Mouse (Mus musculus) heart, embryonic 14.5 days (tissue): ENCODE measurements at regions not wholly inside any gene's neighbourhood (a gene's known extent, or its start where the extent isn't known, plus 50 kb on each side); places are given as distances from the start of the nearest gene placed in this dataset.

Source experiments
- ATAC-seq: fragments of 200-750 bp; cut with Nextera tagmentation; 2 replicates; pipeline ENCODE4 v1.8.0; 2017; ENCODE audit warnings: low read depth, moderate TSS enrichment; ENCODE audit not compliant: insufficient number of reproducible peaks, insufficient read depth, low FRiP score
- H3K27ac ChIP-seq, 2 experiments: fragments of 200-500 bp in 1 of 2; fragments of 300-500 bp in 1 of 2; sonication (generic) in 1 of 2; replicated peaks in 1 of 2; 2 replicates each; pipeline ENCODE4 v1.5.1; 2012 to 2014; ENCODE audit warnings: low read depth in 2 of 2, low read length in 2 of 2, control low read depth in 1 of 2, mild to moderate bottlenecking in 1 of 2, mixed read lengths in 1 of 2; ENCODE audit not compliant: control insufficient read depth in 1 of 2, insufficient read depth in 1 of 2
- H3K27me3 ChIP-seq: fragments of 300-500 bp; sonication (generic); 2 replicates; pipeline ENCODE4 v1.6.1; 2014; ENCODE audit warnings: mild to moderate bottlenecking, low read length, control low read depth; ENCODE audit not compliant: control insufficient read depth, insufficient read depth
- H3K36me3 ChIP-seq: fragments of 300-500 bp; sonication (generic); 2 replicates; pipeline ENCODE4 v1.6.1; 2014; ENCODE audit warnings: mild to moderate bottlenecking, control low read depth, low read length, mixed read lengths; ENCODE audit not compliant: control insufficient read depth, insufficient read depth
- H3K4me1 ChIP-seq, 2 experiments: fragments of 200-500 bp in 1 of 2; fragments of 300-500 bp in 1 of 2; sonication (generic) in 1 of 2; 2 replicates each; pipeline ENCODE4 v1.6.1; 2012 to 2014; ENCODE audit warnings: low read length in 2 of 2, control low read depth in 1 of 2, mixed read lengths in 1 of 2; ENCODE audit not compliant: control insufficient read depth in 2 of 2, insufficient read depth in 2 of 2
- H3K4me2 ChIP-seq: fragments of 300-500 bp; sonication (generic); 2 replicates; pipeline ENCODE4 v1.6.1; 2014; ENCODE audit warnings: mild to moderate bottlenecking, low read length
- H3K4me3 ChIP-seq, 2 experiments: fragments of 200-500 bp in 1 of 2; fragments of 300-500 bp in 1 of 2; sonication (generic) in 1 of 2; 2 replicates each; pipeline ENCODE4 v1.5.1; 2012 to 2014; ENCODE audit warnings: low read length in 2 of 2, mild to moderate bottlenecking in 2 of 2, control low read depth in 1 of 2, low read depth in 1 of 2, moderate library complexity in 1 of 2; ENCODE audit not compliant: control insufficient read depth in 1 of 2, insufficient read depth in 1 of 2
- H3K9ac ChIP-seq: fragments of 300-500 bp; sonication (generic); 2 replicates; pipeline ENCODE4 v1.6.1; 2014; ENCODE audit warnings: mild to moderate bottlenecking, low read length
- H3K9me3 ChIP-seq: fragments of 300-500 bp; sonication (generic); 2 replicates; pipeline ENCODE4 v1.6.1; 2016; ENCODE audit warnings: low read length, control low read depth; ENCODE audit not compliant: control insufficient read depth
- WGBS: fragments of 180-500 bp; shearing (Covaris S2); extraction: QIAGEN DNeasy Blood & Tissue Kit; methylation state at CpG from one replicate; pipeline ENCODE4 v1.1.7; 2014; 5-methylcytosine and 5-hydroxymethylcytosine counted together

GRCm38 (mm10) chr8:112130196-112130595, 115.4 kb upstream of the Gm6793 start:
- Histone ChIP-seq H3K4me3 (no peak overlapping the region), H3K4me2 (no peak overlapping the region), H3K9me3 (peaks cover 8% of the 10 kb centered on the region; the same call in 1 of the 2 replicates), H3K4me1 (no peaks in the 10 kb centered on the region), H3K36me3 (no peaks in the 10 kb centered on the region), H3K9ac (no peak overlapping the region), H3K27me3 (no peaks in the 10 kb centered on the region), H3K27ac (no peak overlapping the region)
- WGBS, result 56% methylated on average over 2 of the region's 2 CpGs
- no peak for ATAC-seq

DNA sequence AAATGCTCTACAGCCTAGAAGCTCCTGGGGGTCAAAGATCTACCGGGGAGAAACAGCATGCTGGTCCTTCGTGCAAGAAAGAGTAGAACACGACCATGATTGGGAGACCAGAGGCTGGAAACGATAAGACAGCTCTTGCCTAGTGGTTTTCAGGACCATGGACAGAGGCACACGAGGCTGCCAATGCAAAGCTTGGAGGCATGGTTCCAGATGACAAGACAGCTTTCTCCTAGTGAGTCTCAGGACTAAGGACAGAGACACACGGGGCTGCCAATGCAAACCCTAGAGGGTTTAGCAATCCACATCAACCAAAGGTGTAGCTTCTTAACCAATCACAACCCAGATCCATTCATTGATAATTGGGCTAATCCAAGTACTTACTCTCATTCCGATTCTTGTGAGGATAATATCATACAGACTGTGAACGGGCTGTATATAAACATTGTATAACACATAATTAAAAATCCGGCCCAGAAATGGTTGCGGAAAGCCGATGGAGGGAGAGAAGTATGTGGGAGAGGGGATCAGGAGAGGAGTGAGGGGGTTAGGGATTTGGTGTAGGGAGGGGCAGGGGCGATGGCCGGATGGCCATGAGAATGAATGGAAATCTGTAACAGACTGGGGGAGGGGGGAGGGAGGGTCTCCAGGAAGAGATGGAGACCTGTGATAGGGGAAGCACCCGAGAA, 114.1 kb upstream of the Gm6793 start:
- no peaks in the 10 kb centered on the region for H3K36me3 ChIP-seq
- peaks cover 8% of the 10 kb centered on the region; the same call in 1 of the 2 replicates for H3K9me3 ChIP-seq
- no peaks in the 10 kb centered on the region for H3K4me1 ChIP-seq
- ATAC-seq, result no peak
- no peaks in the 10 kb centered on the region for H3K27me3 ChIP-seq
- H3K27ac ChIP-seq, result no peak overlapping the region
- no peak overlapping the region for H3K4me2 ChIP-seq
- 49% methylated on average over 14 of the region's 14 CpGs for WGBS
- no peak overlapping the region for H3K9ac ChIP-seq
- H3K4me3 ChIP-seq, result no peak overlapping the region

DNA sequence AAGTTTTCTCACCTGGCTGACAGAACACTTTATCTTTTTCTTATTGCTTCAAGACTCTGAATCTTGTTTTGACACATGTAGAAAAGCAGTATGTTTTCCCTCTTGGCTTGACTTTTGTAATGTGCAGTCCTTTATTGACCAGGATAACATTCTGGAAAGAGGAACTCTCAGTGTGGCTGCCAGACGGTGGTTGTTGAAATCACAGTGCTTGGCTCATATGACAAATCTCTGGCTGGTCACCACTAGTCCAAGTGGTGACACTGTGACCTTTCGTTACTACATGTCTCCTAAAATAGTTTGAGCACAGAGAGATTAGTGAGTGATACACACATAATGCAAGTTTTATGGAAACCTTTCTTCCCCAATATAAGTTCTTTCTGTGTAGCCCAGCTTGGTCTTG, 97.1 kb upstream of the Gm6793 start:
- Histone ChIP-seq H3K9ac (no peak overlapping the region), H3K4me1 (no peaks in the 10 kb centered on the region), H3K4me2 (no peak overlapping the region), H3K4me3 (no peak overlapping the region), H3K27me3 (no peaks in the 10 kb centered on the region), H3K36me3 (no peaks in the 10 kb centered on the region), H3K27ac (no peak overlapping the region), H3K9me3 (no peaks in the 10 kb centered on the region)
- WGBS, result 34% methylated on average over 2 of the region's 2 CpGs
- ATAC-seq, result no peak

DNA sequence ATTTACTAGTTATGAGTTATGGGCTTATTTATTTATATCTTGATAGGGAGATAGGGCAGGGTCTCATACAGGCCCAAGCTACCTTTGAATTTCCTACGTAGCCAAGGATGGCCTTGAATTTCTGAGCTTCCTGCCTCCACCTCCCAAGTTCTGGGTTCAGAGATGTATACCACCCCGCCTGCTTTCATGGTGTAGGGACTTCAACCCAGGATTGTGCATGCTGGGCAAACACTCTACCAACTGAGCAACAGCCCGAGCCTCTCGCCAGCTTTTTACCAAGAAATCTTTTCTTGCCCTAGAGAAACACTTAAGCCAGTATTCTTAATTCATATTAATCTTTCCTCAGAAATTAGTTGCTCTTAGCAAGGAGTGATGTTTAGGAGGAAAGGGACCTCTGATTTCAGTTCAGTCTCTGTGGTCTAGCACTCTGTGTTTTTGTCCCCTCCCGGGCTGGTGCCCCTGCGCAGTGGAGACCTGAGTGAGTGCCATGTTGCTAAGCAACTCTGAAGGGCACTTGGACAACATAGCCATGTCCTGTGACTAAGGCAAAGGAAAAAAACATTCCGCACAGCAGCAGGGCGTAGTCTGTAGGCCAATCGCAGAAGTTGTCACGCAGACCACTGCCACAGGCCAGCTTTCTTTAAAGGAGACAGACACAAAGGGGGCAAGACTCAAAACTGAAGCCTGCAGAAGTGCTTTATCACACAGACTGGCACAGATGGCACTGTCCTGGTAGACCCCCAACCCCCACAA, 83.2 kb upstream of the Gm6793 start:
- Histone ChIP-seq H3K9ac (peak overlapping the region; percentile 42; the same call in 1 of the 2 replicates), H3K4me2 (peak overlapping the region; percentile 26), H3K4me3 (no peak overlapping the region), H3K27me3 (no peaks in the 10 kb centered on the region), H3K4me1 (peaks cover 0 to 2% of the 10 kb centered on the region in 2 experiments; a peak in 1 of 4 replicates), H3K36me3 (no peaks in the 10 kb centered on the region), H3K9me3 (no peaks in the 10 kb centered on the region), H3K27ac (peak overlapping the region; percentile 61 to 63)
- peak; percentile 88 for ATAC-seq
- 62% methylated on average over 10 of the region's 10 CpGs for WGBS

DNA sequence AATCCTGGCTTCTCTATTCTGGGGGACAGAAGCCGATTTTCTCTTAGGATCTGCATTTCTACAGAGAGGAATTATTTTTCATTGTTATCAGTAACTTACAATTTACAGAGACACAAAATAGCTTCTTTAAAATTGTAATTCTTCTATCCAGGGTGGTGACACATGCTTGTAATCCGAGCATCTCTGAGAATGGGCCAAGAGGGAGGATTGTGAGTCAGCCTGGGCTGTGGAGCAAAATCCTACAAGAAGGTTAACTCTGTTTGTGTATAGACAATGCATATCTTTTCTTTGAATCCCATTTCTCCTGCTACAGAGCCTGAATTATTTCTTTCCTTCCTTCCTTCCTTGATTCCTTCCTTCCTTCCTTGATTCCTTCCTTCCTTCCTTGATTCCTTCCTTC, 80.0 kb upstream of the Gm6793 start:
- ATAC-seq, result no peak
- no peaks in the 10 kb centered on the region for H3K27me3 ChIP-seq
- peaks cover 0 to 2% of the 10 kb centered on the region in 2 experiments; a peak in 1 of 4 replicates for H3K4me1 ChIP-seq
- H3K9me3 ChIP-seq, result no peaks in the 10 kb centered on the region
- H3K36me3 ChIP-seq, result no peaks in the 10 kb centered on the region
- H3K4me2 ChIP-seq, result no peak overlapping the region
- no peak overlapping the region for H3K9ac ChIP-seq
- H3K27ac ChIP-seq, result no peak overlapping the region
- 57% methylated on average over 2 of the region's 2 CpGs for WGBS
- H3K4me3 ChIP-seq, result no peak overlapping the region

- Histone ChIP-seq H3K36me3 (no peaks in the 10 kb centered on the region), H3K4me2 (no peak overlapping the region), H3K27me3 (no peaks in the 10 kb centered on the region), H3K9me3 (no peaks in the 10 kb centered on the region), H3K4me3 (no peak overlapping the region), H3K4me1 (peaks cover 0 to 2% of the 10 kb centered on the region in 2 experiments; a peak in 1 of 4 replicates), H3K27ac (no peak overlapping the region), H3K9ac (no peak overlapping the region)
- WGBS, result 61% methylated on average over 7 of the region's 7 CpGs
- no peak for ATAC-seq
These were observed 78.7 kb upstream of the Gm6793 start for GRCm38 (mm10) chr8:112093554-112093953.

- no peak overlapping the region for H3K27ac ChIP-seq
- no peak overlapping the region for H3K4me2 ChIP-seq
- ATAC-seq, result no peak
- H3K9me3 ChIP-seq, result no peaks in the 10 kb centered on the region
- H3K4me3 ChIP-seq, result no peak overlapping the region
- WGBS, result 65% methylated on average over 3 of the region's 3 CpGs
- H3K27me3 ChIP-seq, result no peaks in the 10 kb centered on the region
- no peaks in the 10 kb centered on the region for H3K4me1 ChIP-seq
- H3K9ac ChIP-seq, result no peak overlapping the region
- H3K36me3 ChIP-seq, result no peaks in the 10 kb centered on the region
These were observed 78.0 kb upstream of the Gm6793 start for GRCm38 (mm10) chr8:112092831-112093230.
